Mouse (Mus musculus): ENCODE measurements at regions not wholly inside any gene's neighbourhood (a gene's known extent, or its start where the extent isn't known, plus 50 kb on each side); places are given as distances from the start of the nearest gene placed in this dataset.
A peak's percentile ranks its signal among the peaks of the same experiment; 100 is the strongest.

DNA sequence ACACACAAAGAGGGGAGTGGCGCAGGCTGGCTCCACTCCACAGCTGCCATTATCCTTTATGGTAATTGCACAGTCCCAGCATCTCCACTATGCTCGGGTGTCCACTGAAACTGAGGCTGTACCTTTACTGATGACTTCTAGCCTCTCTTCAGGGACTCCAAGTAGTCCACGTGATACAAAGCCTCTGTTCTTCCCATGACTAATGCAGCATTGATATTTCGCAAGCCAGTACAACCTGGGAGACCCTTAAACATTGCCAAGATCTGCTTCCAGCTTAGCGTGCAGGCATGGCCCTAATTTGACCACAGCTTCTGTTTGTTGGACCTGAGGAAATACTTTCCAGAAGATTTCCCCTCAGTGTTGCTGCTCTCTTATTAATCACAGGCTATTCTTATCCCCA lies 215.8 kb downstream of the Galc start:
- DNase-seq (ENCODE audit: low spot score): no peak

DNA sequence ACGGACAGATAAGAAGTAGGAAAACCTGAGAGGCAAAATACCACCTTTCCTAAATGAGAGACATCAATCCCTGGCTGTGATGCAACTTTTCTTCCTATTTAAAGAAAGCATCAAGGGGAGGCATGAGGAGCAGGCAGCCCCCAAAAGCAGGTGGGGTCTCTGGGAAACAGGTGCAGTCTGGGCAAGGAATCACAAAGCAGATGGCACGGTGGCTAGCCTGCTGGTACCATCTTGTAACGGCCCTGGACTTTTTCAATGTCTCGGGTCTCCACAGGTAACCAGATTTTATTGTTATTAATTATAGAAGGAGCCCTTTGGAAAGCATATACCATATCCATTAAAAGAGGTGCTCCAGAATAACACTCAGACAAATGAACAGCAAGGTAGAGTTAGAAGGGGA lies 219.6 kb downstream of the Galc start:
- DNase-seq (ENCODE audit: low spot score): no peak

DNA sequence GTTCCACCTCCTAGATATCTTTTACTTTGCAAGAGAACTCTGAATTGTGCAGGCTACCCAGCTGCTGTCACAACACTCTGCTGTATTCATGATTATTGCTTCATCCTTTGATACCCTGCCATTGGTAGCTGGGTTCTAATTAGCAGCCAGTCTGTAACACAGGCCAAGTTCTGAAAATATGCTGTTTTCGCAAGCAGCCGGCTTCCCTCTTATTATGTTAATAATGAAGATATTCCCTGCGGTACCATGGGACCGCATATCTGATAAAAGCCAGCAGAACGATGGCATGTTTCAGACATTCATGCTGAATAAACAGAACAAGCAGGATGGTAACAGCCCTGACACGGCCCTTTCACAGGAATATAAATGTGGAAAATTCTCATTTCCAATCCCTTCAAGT lies 235.6 kb downstream of the Galc start:
- DNase-seq (ENCODE audit: low spot score): peak; percentile 58

DNA sequence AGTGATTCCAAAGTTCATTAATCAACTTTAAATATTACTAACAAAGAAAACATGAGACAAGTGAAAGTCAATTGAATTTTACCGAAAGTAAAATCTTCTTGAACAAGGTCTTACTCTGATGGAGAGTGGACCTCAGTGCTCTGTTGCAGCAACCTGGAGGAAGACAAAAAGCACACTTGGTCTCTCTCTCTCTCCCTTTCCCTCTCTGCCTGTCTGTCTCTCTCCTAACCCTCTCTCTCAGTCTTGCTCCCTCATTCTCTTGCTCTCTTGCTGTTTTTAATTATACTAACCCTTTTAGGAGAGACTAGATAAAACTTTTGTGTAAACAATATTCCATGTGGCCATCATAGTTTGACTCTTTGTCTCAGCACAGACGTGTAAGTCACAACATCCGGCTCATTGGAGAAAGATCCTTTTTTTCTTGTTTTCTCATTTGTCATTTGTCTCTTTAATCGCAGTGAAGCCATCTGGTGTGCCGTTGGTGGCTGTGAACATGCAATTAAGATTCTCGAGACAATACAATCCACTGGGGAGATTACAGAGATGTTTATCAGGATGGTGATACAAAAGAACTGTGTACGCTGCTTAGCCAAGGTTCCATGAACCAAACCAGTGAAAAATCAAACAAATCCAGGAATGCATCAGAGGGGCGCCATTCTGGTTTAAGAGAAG lies 244.5 kb downstream of the Galc start:
- peak; percentile 13 for DNase-seq (ENCODE audit: low spot score)

DNA sequence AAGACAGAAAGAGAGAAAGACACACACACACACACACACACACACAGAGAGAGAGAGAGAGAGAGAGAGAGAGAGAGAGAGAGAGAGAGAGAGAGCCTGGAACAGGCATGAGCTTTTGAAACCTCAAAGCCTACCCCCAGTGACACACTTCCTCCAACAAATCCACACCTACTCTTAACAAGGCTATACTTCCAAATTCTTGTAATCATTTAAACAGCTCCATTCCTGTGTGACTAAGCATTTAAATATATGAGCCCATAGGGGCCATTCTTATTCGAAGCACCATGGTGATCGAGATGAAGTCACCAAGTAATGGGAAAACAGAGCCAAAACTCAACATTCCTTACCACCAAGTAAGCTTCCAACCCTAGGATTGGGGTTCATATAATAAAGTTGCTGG lies 250.1 kb downstream of the Galc start:
- DNase-seq (ENCODE audit: low spot score): no peak

DNA sequence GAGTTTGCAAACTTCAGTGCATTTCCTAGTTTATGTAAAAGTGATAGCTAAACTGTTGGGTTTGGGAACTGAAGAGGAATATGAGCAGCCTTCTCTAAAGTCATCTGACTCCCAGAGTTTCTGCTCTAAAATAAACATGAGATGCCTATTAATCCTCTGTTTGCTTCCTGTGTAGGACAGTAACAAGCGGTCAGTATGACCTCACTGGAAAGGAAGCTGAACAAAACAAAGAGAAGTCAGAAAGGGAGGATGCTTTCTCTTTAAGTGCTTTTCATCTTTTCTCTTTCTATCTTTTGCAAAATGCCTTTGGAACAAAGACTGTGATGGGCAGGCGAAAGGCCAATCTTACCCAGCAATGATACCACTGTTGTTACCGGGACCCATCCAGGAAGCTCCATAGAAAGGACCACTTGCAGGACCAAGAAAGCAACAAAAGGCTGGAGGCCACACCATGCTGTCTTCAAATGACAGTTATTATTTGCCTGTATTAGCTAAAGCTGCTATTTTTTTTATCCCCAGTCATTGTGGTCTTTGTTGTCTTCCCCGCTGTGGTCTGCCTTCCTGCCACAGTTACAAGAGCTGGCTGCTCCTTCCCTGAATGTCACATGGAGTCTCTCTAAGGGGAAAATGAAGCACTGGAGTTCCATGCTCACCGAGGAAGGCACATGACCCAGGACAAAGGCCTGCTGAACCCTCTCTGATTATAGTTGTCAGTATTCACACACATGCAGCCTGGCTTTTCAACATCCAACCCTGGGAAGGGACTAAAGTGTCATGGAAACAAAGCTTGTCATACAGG lies 253.4 kb downstream of the Galc start:
- no peak for DNase-seq (ENCODE audit: low spot score)

DNA sequence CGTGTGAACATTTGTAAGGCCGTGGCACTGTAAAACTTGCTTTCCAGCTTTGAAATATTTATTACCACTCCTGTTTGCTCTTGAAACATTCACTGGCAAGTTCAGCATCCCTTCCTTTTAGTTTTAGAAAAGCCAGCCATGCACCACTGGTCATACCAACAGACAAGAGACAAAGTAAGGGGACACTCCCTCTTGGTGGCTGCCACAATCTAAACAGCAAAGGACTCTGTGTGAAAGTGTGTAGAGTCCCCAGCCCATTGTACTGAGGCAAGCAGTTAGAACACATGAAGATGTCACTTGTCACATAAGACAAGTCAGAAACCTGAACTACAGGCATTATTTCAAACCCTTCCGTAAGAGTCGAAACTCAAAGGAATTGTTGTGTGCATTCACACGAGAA lies 257.0 kb downstream of the Galc start:
- no peak for DNase-seq (ENCODE audit: low spot score)

DNA sequence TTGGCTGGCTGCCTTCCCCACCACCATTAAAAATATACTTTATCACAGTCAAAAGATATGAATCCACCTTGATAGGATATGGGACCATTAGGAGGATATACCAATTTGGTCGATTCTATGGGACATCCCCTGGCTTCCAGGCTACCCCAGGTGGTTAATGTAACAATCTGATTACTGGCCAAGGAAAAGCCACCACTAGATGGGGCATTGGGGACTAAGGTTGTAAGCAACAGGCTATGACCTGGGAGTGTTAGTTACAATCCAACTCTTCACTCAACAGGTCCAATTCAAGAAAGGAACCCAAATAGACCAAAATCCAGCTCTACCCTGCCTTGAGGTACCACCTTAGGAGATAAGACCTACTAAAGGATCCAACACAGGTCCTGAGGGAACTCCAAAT lies 264.4 kb downstream of the Galc start:
- DNase-seq (ENCODE audit: low spot score): no peak

DNA sequence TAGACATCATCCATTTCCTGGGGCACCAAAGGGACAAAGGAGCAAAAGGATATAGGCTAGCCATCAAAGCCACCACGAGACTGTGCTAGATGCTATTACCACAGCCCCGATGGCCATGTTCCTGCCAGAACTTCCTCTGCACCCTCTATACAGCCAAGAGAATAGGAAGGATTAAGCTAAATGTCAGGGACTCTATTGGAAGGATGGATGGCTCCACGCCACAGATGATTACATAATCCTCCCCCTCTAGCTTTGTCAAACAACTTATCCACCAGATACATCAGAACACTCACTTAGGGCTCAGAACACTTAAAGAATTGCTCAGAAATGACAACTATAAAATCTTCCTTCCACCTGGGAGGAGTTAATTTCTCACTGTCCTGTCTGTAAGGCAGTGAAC lies 265.3 kb downstream of the Galc start:
- no peak for DNase-seq (ENCODE audit: low spot score)

DNA sequence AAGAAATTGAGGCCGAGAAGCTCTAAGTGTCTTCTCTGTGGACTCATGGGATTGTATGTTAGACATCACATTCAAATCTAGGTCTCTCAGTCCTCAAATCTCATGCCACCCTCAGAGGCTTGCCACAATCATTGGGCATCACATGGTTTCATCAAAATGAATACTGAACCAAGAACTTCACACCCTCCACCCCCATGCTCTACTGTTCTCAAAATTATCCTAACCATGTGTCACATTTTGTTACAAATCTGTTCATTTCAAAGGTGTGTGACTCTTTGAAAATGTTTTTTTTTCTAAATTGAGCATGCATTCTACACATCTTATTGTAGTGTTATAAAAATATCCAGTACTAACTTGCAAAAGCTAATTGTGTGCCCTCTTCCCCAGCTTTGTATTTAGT lies 275.9 kb downstream of the Galc start:
- DNase-seq (ENCODE audit: low spot score): peak; percentile 42

DNA sequence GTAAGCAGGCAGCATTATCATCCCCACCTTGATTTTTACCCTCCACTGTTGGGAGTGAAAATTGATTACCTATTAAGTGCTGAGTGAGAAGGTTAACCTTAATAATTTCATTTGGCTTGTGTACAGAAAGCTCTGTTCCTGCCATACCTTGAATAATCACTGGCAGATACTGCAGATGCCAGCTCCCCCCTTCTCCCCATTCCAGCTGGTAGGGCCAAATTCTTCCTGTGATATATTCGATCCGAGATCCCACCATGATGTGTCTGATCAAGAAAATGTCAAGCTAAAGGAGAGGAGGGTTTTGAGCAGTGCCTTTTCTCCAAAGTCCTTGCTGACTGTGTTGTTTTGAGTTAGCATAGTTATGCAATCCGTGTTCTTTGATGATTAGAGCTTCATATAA lies 280.6 kb downstream of the Galc start:
- no peak for DNase-seq (ENCODE audit: low spot score)

DNA sequence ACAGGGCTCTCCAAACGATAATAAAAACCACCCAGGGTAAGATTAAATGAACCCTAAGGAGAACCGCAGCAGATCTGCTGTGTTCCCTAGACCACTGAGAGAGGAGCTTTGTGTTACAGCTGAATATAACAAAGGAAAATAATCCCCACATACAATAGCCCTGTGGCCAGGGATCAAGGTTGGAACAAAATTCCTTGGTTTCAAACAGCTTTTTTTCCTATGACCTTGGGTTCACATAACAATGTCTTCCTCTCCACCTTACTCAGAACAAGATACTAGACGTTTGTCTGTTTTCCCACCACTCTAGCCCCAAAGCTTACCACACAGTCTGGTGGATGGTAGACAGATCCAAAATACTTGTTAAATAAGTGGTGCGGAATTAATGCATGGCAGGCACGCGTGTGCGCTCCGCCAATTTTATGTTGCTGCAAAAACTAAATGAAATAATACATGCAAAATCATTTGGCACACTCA lies 281.0 kb downstream of the Galc start:
- no peak for DNase-seq (ENCODE audit: low spot score)

DNA sequence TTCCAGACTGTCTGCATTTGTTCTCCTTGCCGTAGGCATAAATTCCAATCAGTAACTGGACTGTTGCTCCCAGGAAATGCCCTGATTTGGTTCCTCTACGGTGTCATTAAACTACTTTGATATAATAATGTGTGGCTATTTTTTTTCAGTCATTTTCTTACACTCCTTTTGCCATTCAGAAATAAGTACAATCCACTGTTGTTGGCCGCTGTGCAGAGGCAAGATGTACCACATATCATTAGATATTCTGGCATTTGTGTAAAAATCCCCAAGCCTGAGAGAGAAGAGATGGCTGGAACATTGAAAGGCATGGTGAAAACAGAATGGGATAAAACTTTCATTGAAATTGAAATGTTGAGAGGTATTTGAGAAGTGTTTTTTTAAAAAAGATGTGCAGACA lies 281.6 kb downstream of the Galc start:
- no peak for DNase-seq (ENCODE audit: low spot score)

DNA sequence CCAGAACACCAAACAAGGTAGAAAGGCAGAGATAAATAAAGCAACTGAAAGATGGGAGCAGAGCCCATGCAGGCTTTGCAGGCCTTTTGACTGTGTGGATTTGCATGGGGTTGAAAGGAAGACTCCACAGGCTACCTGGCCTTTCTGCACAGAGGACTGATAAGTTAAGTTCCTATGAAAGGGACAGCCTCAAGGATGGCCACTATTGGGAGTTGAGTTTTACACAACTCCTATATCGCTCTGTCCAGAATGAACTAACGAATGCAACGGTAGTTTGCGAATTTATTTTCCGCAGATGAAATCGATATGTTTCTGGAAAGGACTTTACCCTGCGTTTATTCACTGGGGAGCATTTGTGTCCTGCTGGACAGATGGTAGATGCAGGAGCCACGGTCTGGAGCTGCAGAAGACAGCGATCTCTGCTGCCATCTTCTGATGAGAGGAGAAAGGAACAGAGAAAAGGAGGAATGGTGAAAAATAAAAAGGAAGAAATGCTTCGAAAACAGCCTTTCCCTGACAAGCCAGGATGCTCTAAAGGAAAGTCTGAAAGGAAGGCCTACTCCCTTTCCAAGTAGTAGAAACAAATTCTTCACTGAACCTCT lies 285.2 kb downstream of the Galc start:
- DNase-seq (ENCODE audit: low spot score): peak; percentile 48

DNA sequence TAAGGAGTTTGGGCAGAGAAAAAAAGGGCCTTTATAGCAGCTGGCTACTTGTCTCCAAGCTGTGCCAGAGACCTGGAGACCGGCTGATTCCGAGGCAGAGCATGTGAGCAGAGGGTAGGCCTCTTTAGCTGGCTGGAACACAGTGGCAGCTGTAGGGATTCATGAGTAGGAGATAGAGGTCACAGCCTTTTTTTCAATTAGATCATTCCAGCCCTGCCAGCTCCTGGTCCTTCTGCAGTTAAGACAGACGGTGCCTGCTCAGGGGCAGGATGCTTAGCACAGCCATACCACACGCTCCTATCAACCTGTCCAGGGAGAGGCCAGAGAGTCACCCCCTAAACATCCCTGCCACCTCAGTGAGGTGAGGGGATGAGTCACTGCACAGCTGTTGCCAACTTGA lies 302.1 kb downstream of the Galc start:
- DNase-seq (ENCODE audit: low spot score): no peak

DNA sequence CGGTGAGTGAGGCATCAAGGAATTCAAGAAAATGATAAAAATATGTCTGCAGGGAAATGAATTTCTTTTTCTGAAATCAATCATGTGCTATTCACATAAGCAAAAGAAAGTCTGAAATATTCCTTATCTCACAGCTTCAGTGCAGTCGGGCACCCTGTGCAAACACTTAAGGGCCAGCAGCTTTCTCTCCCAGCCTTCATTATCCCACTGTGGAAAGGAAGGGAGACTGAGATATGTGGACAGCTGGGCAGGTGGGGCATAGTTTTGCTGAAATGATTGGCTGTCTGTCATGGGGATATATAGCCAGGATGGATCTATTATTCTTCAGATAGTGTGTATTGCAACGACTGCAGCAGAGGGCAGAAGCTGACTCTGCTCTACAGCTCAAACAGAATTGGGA lies 305.9 kb downstream of the Galc start:
- no peak for DNase-seq (ENCODE audit: low spot score)

DNA sequence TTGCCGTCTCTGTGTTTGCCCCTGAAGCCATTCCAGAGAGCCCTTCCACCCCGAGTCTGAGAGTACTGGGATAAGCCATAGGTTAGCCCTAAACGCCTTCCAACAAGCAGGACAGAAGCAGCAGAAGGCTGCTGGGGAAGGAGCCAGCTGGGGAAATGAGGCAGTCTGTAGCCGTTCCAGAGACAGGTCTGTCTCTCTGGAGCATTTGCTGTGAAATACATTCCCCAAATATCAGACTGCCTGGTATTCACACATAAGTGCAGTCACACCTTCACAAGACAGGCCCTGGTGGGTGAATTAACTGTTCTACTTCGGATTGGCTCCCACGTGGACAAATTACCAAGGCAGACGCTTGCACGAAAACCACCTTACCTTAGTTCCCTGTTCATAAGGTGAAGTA lies 307.1 kb downstream of the Galc start:
- peak; percentile 11 for DNase-seq (ENCODE audit: low spot score)

DNA sequence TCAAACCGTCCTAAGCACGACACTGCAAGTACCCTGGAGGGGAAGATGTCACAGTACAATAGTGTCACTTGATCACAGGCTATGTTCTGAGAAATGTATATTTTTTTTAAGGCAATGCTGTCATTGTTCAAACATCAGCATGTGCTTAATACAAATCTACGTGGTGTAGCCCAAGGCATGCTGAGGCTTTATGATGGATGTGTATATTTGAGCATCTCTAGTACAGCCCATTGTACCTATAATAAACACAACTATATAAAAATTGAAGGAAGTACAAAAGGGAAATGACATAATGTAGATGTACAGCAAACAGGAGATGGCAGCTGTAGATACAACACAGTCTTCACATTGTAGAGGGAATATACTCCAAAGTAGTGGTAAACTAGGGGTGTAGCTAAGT lies 309.2 kb downstream of the Galc start:
- no peak for DNase-seq (ENCODE audit: low spot score)

DNA sequence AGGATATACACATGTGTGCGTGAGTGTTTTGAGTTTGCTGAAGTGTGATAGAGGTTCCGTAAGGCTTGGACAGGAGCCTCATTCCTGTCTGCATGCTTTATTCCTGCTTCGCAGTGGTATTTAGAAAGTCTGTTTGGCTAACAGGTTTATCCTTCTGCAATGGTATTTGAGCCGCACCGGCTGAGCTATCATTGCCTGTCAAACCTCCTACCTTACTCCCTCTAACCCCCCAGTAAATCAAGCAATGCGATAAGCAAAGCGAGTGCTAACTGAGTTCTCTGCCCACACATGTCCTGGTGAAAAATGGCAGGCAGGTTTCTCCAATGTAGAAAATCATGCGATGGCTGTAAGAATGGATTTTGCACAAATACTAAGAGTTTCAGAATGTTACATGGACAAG lies 311.8 kb downstream of the Galc start:
- DNase-seq (ENCODE audit: low spot score): no peak

DNA sequence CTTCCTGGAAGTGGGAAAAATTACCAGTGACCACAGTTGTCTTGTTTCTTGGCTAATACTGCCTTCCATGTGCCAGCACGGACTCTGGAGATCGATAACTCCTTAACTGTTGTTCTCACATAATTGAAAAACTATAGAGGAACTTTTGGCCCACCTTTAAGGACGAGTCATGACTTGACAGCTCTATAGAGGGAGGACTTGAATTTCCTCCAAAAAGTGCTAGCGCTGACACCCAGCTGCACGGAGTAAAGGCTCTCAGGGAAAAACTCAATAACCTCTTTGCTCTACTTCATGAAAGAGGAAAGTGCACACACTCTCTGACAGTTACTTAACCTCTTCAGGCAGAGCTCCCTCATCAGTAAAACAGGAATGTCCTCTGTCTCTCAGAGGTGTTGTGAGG lies 320.9 kb downstream of the Galc start:
- DNase-seq (ENCODE audit: low spot score): no peak

DNA sequence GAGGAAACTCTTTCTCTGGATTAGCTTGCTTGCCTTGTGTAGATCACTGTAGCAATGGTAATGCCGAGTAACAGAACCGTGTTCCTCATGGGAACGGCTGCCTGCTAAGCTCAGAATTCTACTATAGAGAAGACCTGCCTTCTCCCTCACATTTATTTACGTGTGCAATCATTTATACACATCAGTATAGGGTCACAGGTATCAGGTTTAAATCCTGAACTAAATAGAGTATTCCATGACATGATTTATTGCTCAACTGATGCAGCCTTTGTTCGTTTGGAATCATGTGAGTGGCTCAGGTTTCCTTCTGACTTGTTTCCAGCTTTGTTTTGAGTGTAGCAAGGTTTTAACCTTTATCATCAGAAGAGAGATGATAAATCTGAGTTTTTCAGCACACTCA lies 329.4 kb downstream of the Galc start:
- DNase-seq (ENCODE audit: low spot score): no peak

DNA sequence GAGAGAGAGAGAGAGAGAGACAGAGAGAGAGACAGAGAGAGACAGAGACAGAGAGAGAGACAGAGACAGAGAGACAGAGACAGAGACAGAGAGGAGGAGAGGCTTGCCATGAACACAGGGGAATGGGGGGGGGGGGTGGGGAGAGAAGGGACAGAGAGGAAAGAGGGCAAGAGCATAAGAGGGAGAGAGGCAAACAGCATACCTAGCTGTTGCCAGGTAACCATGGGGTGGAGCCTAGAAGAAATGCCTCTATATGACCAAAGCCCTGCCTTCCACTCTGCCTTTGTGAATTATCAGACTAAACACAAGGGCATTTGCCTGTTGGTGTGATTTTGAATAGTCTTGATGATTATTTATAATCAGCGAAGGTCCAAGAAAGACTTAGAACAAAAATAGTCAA lies 332.2 kb downstream of the Galc start:
- no peak for DNase-seq (ENCODE audit: low spot score)
